Mouse (Mus musculus) MEL (cell line): Measurements from ENCODE around the gene Grm5. TPM values are rescaled to one million over a fixed set of nuclear protein-coding genes. Genes with fewer than 3 reads are reported as not detected.

Experiments used
- DNase-seq: peaks from one replicate; pipeline ENCODE4 v3.0.0; 2011; ENCODE audit warnings: low read depth, low spot score
- H3K27ac ChIP-seq: 2 replicates; pipeline ENCODE4 v1.5.1; 2012; ENCODE audit warnings: low read depth, mild to moderate bottlenecking, control low read depth, low read length, moderate library complexity; ENCODE audit not compliant: control insufficient read depth
- H3K27me3 ChIP-seq, 2 experiments: fragments of 150-350 bp in 1 of 2; sonication (generic) in 1 of 2; 2 replicates each; pipeline ENCODE4 v1.6.1; 2012; ENCODE audit warnings: low read length in 2 of 2, mild to moderate bottlenecking in 2 of 2, improper control_type of control experiment in 1 of 2, moderate library complexity in 1 of 2; ENCODE audit not compliant: insufficient read depth in 2 of 2, control insufficient read depth in 1 of 2
- H3K36me3 ChIP-seq, 2 experiments: 2 replicates each; pipeline ENCODE4 v1.6.1; 2012 to 2014; ENCODE audit warnings: low read length in 2 of 2, improper control_type of control experiment in 1 of 2, inconsistent platforms in 1 of 2, mild to moderate bottlenecking in 1 of 2; ENCODE audit not compliant: insufficient read depth in 2 of 2, control insufficient read depth in 1 of 2
- H3K4me1 ChIP-seq, 2 experiments: fragments of 150-350 bp in 1 of 2; sonication (generic) in 1 of 2; 2 replicates each; pipeline ENCODE4 v1.6.1; 2012; ENCODE audit warnings: low read length in 2 of 2, improper control_type of control experiment in 1 of 2, mild to moderate bottlenecking in 1 of 2; ENCODE audit not compliant: insufficient read depth in 2 of 2, control insufficient read depth in 1 of 2
- H3K4me3 ChIP-seq, 2 experiments: fragments of 150-350 bp in 1 of 2; sonication (generic) in 1 of 2; 2 replicates each; pipeline ENCODE4 v1.5.1; 2012; ENCODE audit warnings: low read depth in 2 of 2, low read length in 2 of 2, mild to moderate bottlenecking in 2 of 2, moderate library complexity in 2 of 2, control low read depth in 1 of 2, improper control_type of control experiment in 1 of 2; ENCODE audit not compliant: control insufficient read depth in 1 of 2, insufficient read depth in 1 of 2
- H3K79me2 ChIP-seq: 2 replicates; pipeline ENCODE4 v1.6.1; 2012; ENCODE audit warnings: mild to moderate bottlenecking, low read length, moderate library complexity; ENCODE audit not compliant: control insufficient read depth, poor library complexity, insufficient read depth
- H3K9ac ChIP-seq: 2 replicates; pipeline ENCODE4 v1.6.1; 2012; ENCODE audit warnings: low read depth, mild to moderate bottlenecking, control low read depth, low read length, moderate library complexity; ENCODE audit not compliant: control insufficient read depth, poor library complexity, severe bottlenecking
- H3K9me3 ChIP-seq: fragments of 150-350 bp; sonication (generic); replicated peaks from 2 replicates; pipeline ENCODE4 v1.6.1; 2012; ENCODE audit warnings: mild to moderate bottlenecking, low read length, improper control_type of control experiment, moderate library complexity; ENCODE audit not compliant: insufficient read depth
- BHLHE40 ChIP-seq: IDR thresholded peaks from 2 replicates; pipeline ENCODE4 v1.6.1; 2012; ENCODE audit warnings: low read depth, mild to moderate bottlenecking, inconsistent platforms, low read length, improper control_type of control experiment, borderline replicate concordance
- CTCF ChIP-seq, 3 experiments: IDR thresholded peaks in 2 of 3; conservative IDR thresholded peaks in 1 of 3; 2 replicates each; pipeline ENCODE4 v1.5.1; 2011 to 2012; ENCODE audit warnings: low read length in 3 of 3, low read depth in 2 of 3, mild to moderate bottlenecking in 2 of 3, improper control_type of control experiment in 1 of 3, inconsistent platforms in 1 of 3, mixed read lengths in 1 of 3, moderate library complexity in 1 of 3; ENCODE audit not compliant: control insufficient read depth in 1 of 3, insufficient read depth in 1 of 3, poor library complexity in 1 of 3, severe bottlenecking in 1 of 3
- EP300 ChIP-seq, 2 experiments: IDR thresholded peaks; 2 replicates each; pipeline ENCODE4 v1.6.1; 2011; ENCODE audit warnings: improper control_type of control experiment in 2 of 2, low read length in 2 of 2, low read depth in 1 of 2, mild to moderate bottlenecking in 1 of 2
- ETS1 ChIP-seq: IDR thresholded peaks from 2 replicates; pipeline ENCODE4 v1.6.1; 2012; ENCODE audit warnings: low read depth, mild to moderate bottlenecking, inconsistent platforms, low read length, improper control_type of control experiment, moderate library complexity
- GATA1 ChIP-seq: IDR thresholded peaks from 2 replicates; pipeline ENCODE4 v1.6.1; 2011; ENCODE audit warnings: low read depth, low read length, improper control_type of control experiment
- JUND ChIP-seq: IDR thresholded peaks from 2 replicates; pipeline ENCODE4 v1.6.1; 2011; ENCODE audit warnings: low read depth, mild to moderate bottlenecking, improper control_type of control experiment, low read length
- MAFK ChIP-seq: IDR thresholded peaks from 2 replicates; pipeline ENCODE4 v1.6.1; 2011; ENCODE audit warnings: low read depth, mild to moderate bottlenecking, low read length, improper control_type of control experiment, borderline replicate concordance
- MAZ ChIP-seq: IDR thresholded peaks from 2 replicates; pipeline ENCODE4 v1.6.1; 2012; ENCODE audit warnings: low read depth, mild to moderate bottlenecking, inconsistent platforms, low read length, improper control_type of control experiment
- MEF2A ChIP-seq: IDR thresholded peaks from 2 replicates; pipeline ENCODE4 v1.6.1; 2014; ENCODE audit warnings: low read depth, mild to moderate bottlenecking, inconsistent platforms, low read length, improper control_type of control experiment; ENCODE audit not compliant: poor library complexity, insufficient replicate concordance, severe bottlenecking; ENCODE audit errors: extremely low read depth
- MXI1 ChIP-seq: IDR thresholded peaks from 2 replicates; pipeline ENCODE4 v1.6.1; 2011; ENCODE audit warnings: mild to moderate bottlenecking, low read depth, low read length, improper control_type of control experiment
- MYB ChIP-seq: IDR thresholded peaks from 2 replicates; pipeline ENCODE4 v1.6.1; 2011; ENCODE audit warnings: mild to moderate bottlenecking, low read depth, low read length, improper control_type of control experiment
- RAD21 ChIP-seq: IDR thresholded peaks from 2 replicates; pipeline ENCODE4 v1.6.1; 2011; ENCODE audit warnings: mild to moderate bottlenecking, low read depth, low read length, improper control_type of control experiment
- RCOR1 ChIP-seq: IDR thresholded peaks from 2 replicates; pipeline ENCODE4 v1.6.1; 2012; ENCODE audit warnings: low read depth, mild to moderate bottlenecking, inconsistent platforms, low read length, improper control_type of control experiment
- SIN3A ChIP-seq: IDR thresholded peaks from 2 replicates; pipeline ENCODE4 v1.6.1; 2012; ENCODE audit warnings: low read length, improper control_type of control experiment, inconsistent platforms
- SMC3 ChIP-seq: IDR thresholded peaks from 2 replicates; pipeline ENCODE4 v1.6.1; 2011; ENCODE audit warnings: low read depth, low read length, improper control_type of control experiment
- TBP ChIP-seq: IDR thresholded peaks from 2 replicates; pipeline ENCODE4 v1.8.0; 2011; ENCODE audit warnings: low read depth, low read length, improper control_type of control experiment
- TCF12 ChIP-seq: IDR thresholded peaks from 2 replicates; pipeline ENCODE4 v1.6.1; 2014; ENCODE audit warnings: low read depth, mild to moderate bottlenecking, inconsistent platforms, low read length, improper control_type of control experiment, moderate library complexity
- USF1 ChIP-seq: IDR thresholded peaks from 2 replicates; pipeline ENCODE4 v1.6.1; 2014; ENCODE audit warnings: low read depth, mild to moderate bottlenecking, inconsistent platforms, low read length, improper control_type of control experiment, moderate library complexity
- ZC3H11A ChIP-seq: IDR thresholded peaks from 2 replicates; pipeline ENCODE4 v1.6.1; 2012; ENCODE audit warnings: low read depth, mild to moderate bottlenecking, inconsistent platforms, low read length, improper control_type of control experiment
- ZNF384 ChIP-seq: IDR thresholded peaks from 2 replicates; pipeline ENCODE4 v1.6.1; 2012; ENCODE audit warnings: low read depth, mild to moderate bottlenecking, inconsistent platforms, low read length, improper control_type of control experiment
- polyA plus RNA-seq, 2 experiments: library from polyadenylated mRNA; stranded (reverse) in 1 of 2; unstranded in 1 of 2; fragments of >175 nt in 1 of 2; fragments of >200 nt in 1 of 2; gene quantifications; 2 replicates each; pipeline versions ENCODE4 v1.2.1 to v1.2.4; 2012; ENCODE audit warnings: low replicate concordance in 2 of 2, low read depth in 1 of 2; ENCODE audit not compliant: insufficient read length in 2 of 2, insufficient read depth in 1 of 2, missing spikeins in 1 of 2
- total RNA-seq: library from RNA; depleted of rRNA; stranded (reverse); fragments of 300-350 nt; gene quantifications from 2 replicates; pipeline ENCODE4 v1.2.3, GENCODE M21; 2012

The Grm5 gene
- total and polyA plus RNA-seq, 3 experiments, result 0.39 to 0.46 TPM; not detected in 1

DNA sequence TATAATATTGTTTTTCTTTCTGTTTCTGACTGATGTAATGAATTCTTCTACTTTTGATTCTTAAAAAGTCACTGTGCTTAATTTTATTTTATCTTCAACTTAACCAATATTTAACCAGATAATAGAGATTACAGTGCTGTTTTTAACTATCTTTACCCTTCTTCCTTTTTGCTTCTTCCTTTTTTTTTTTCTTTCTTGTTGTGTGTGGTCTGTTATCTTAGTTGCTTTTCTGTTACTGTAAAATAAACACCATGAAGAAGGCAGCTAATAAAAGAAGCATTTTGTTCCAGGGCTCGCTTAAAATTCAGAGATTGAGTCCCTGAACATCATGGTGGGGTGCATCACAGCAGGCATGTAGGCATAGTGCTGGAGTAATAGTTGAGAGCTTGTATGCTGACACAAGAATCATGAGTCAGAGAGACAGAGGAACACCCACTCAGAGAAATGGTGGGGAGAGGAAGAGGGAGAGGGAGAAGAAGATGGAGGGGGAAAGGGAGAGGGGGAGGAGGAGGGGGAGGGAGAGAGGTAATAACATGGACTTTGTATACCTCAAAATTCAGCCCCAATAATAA is 512.7 kb downstream of the Grm5 start:
- DNase-seq, result peak; percentile 31
- TF ChIP-seq ZC3H11A (0 out of 2 replicates have a peak, but pooled peaks have one; percentile 14), RCOR1 (peak; percentile 81; the same call in 1 of the 2 replicates), EP300 (IDR thresholded peaks at IDR 0.05; ENCODE audit: low read depth in 1 of 2, low read length in 2 of 2) (peak; percentile 72 to 73; a peak in 3 of 4 replicates), ZNF384 (peak; percentile 90), MYB (no peak), ETS1 (peak; percentile 42; the same call in 1 of the 2 replicates), JUND (no peak), GATA1 (peak; percentile 85), TCF12 (peak; percentile 57), MAZ (no peak), MAFK (0 out of 2 replicates have a peak, but pooled peaks have one; percentile 30), USF1 (no peak), SIN3A (0 out of 2 replicates have a peak, but pooled peaks have one; percentile 18), BHLHE40 (no peak), MEF2A (peak; percentile 62; the same call in 1 of the 2 replicates), CTCF (IDR thresholded peaks at IDR 0.05 in 2 of 3, conservative IDR thresholded peaks at IDR 0.05 in 1 of 3; ENCODE audit: control insufficient read depth in 1 of 3, insufficient read depth in 1 of 3, low read depth in 2 of 3, low read length in 3 of 3, poor library complexity in 1 of 3, severe bottlenecking in 1 of 3) (no peak), TBP (no peak)
- TF ChIP-seq, all 39 proteins: peak for 10
- H3K9me3 ChIP-seq, result no peaks in the 10 kb centered on the region
- peaks cover 0 to 5% of the 10 kb centered on the region in 2 experiments; a peak in 2 of 4 replicates for H3K36me3 ChIP-seq
- H3K27me3 ChIP-seq, result no peaks in the 10 kb centered on the region
- H3K4me3 ChIP-seq, result no peak overlapping the region
- H3K9ac ChIP-seq, result no peak overlapping the region
- H3K79me2 ChIP-seq, result no peaks in the 10 kb centered on the region
- peaks cover 0 to 2% of the 10 kb centered on the region in 2 experiments; a peak in 2 of 4 replicates for H3K4me1 ChIP-seq
- H3K27ac ChIP-seq, result peak overlapping the region; percentile 32; the same call in 1 of the 2 replicates

- Histone ChIP-seq H3K36me3 (peaks cover 0 to 5% of the 10 kb centered on the region in 2 experiments; a peak in 2 of 4 replicates), H3K27me3 (no peaks in the 10 kb centered on the region), H3K4me1 (peaks cover 0 to 2% of the 10 kb centered on the region in 2 experiments; a peak in 2 of 4 replicates), H3K4me3 (no peak overlapping the region), H3K79me2 (no peaks in the 10 kb centered on the region), H3K27ac (no peak overlapping the region), H3K9ac (no peak overlapping the region), H3K9me3 (no peaks in the 10 kb centered on the region)
- peak; percentile 70 for TF ChIP-seq ZC3H11A
- peak; percentile 59 to 86 (median 82) for TF ChIP-seq CTCF (IDR thresholded peaks at IDR 0.05 in 2 of 3, conservative IDR thresholded peaks at IDR 0.05 in 1 of 3; ENCODE audit: control insufficient read depth in 1 of 3, insufficient read depth in 1 of 3, low read depth in 2 of 3, low read length in 3 of 3, poor library complexity in 1 of 3, severe bottlenecking in 1 of 3)
- TF ChIP-seq MXI1, result no peak
- peak; percentile 91 for TF ChIP-seq RAD21
- peak; percentile 72 for TF ChIP-seq SMC3
- peak; percentile 67 for DNase-seq
Measured at GRCm38 (mm10) chr7:88097715-88098114, 513.7 kb downstream of the Grm5 start.
